Mouse (Mus musculus) activated CD4-positive, CD25-positive, alpha-beta regulatory T cell (primary cell): ENCODE measurements around the gene Saa1. TPM values are rescaled to one million over a fixed set of nuclear protein-coding genes. Genes with fewer than 3 reads are reported as not detected.

Experiments
- polyA plus RNA-seq, 2 experiments: library from polyadenylated mRNA; unstranded; fragments of 100-300 nt; shearing (Covaris generic); gene quantifications; one replicate each; pipeline ENCODE4 v1.2.1; 2017

Saa1 gene
- under 1 TPM in 1 of 2 experiments, not detected in 1; 0.26 TPM for polyA plus RNA-seq

GRCm38 (mm10) chr7:46742880-46743279 lies at the start of gene Saa1:
Saa1 (minus strand) TSS chr7:46742980.

GRCm38 (mm10) chr7:46751490-46751889 lies 8.7 kb upstream of the Saa1 start, which contains the start of gene Saa2:
Saa2 (plus strand) TSS chr7:46751790.

GRCm38 (mm10) chr7:46732458-46732857 lies 10.3 kb downstream of the Saa1 start, which contains the start of gene Saa4:
Saa4 (minus strand) TSS chr7:46732603.

GRCm38 (mm10) chr7:46715600-46715999 lies 27.2 kb downstream of the Saa1 start, which contains the start of gene Saa3:
Saa3 (minus strand) TSS chr7:46715700.

GRCm38 (mm10) chr7:46710390-46710844 lies 32.4 kb downstream of the Saa1 start, which contains the start of gene Saal1:
Saal1 (minus strand) TSS chr7:46710680.

Other genes starting within 250 kb of the Saa1 start
- gene Sergef, start 103.2 kb downstream of the Saa1 start, polyA plus RNA-seq = 10 to 100 TPM; 15.8 to 21.5 TPM
- 1 to 10 TPM in 1 of 2 experiments, under 1 TPM in 1; 0.79 to 1.6 TPM for gene Tph1, start 70.4 kb downstream of the Saa1 start, polyA plus RNA-seq
- 10 to 100 TPM; 18.9 to 19.3 TPM for gene Saal1, start 32.3 kb downstream of the Saa1 start, polyA plus RNA-seq
- 1 to 10 TPM in 1 of 2 experiments, not detected in 1; 2.3 TPM for gene Saa3, start 27.3 kb downstream of the Saa1 start, polyA plus RNA-seq
- gene Saa4, start 10.4 kb downstream of the Saa1 start, polyA plus RNA-seq = not detected
- not detected for gene Saa2, start 8.8 kb upstream of the Saa1 start, polyA plus RNA-seq
- 10 to 100 TPM; 27.5 to 37.5 TPM for gene Hps5, start 53.1 kb upstream of the Saa1 start, polyA plus RNA-seq
- gene Gtf2h1, start 53.1 kb upstream of the Saa1 start, polyA plus RNA-seq = 10 to 100 TPM; 52.4 to 56.3 TPM
- gene Ldha, start 98.5 kb upstream of the Saa1 start, polyA plus RNA-seq = 1,000 to 10,000 TPM; 1,491 to 1,505 TPM
- under 1 TPM in 1 of 2 experiments, not detected in 1; 0.32 TPM for gene Ldhc, start 118.2 kb upstream of the Saa1 start, polyA plus RNA-seq
- gene Tsg101, start 177.0 kb upstream of the Saa1 start, polyA plus RNA-seq = 100 to 1,000 TPM; 126 to 130 TPM
- gene Uevld, start 215.5 kb upstream of the Saa1 start, polyA plus RNA-seq = 1 to 10 TPM; 6.4 to 7.2 TPM
- gene Gm9999, start 240.6 kb upstream of the Saa1 start, polyA plus RNA-seq = not detected